Mouse (Mus musculus): Measurements from ENCODE around the gene Rplp0. TPM values are rescaled to one million over a fixed set of nuclear protein-coding genes. Genes with fewer than 3 reads are reported as not detected.
A peak's percentile ranks its signal among the peaks of the same experiment; 100 is the strongest.

The Rplp0 gene
- polyA plus RNA-seq, 1 experiment from 2014 or later: 1,673 TPM

DNA sequence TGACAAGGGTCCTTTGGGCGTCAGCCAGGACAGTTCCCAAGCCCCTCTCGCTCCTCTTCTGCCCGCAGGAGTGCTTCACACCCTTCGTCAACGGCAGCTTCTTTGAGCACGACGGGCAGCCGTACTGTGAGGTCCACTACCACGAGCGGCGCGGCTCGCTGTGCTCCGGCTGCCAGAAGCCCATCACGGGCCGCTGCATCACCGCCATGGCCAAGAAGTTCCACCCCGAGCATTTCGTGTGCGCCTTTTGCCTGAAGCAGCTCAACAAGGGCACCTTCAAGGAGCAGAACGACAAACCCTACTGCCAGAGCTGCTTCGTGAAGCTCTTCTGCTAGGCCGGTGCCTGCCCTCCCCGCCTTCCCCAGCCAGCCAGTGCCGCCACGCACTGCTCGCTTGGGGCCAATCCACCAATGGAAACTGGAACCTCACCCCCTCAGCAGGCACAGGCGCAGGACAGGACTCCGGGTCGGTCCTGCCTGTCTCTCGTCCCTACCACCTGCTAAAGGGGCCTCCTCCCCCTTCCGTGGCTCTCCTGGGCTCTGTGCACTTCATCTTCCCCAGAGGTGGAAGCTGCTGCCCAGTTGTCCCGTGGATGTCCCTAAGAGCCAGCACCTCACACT, 5.4 kb upstream of the Rplp0 start:
- no peak for ATAC-seq (ENCODE audit: low read depth)

GRCm38 (mm10) chr5:115554536-115555291, 4.6 kb upstream of the Rplp0 start:
- Histone ChIP-seq H3K4me1 (replicated peaks) (peaks cover 19% of the 10 kb centered on the region), H3K27me3 (no peaks in the 10 kb centered on the region), H3K4me3 (replicated peaks) (no peak overlapping the region), H3K9ac (no peak overlapping the region), H3K27ac (no peak overlapping the region), H3K36me3 (peaks cover 42% of the 10 kb centered on the region), H3K9me3 (replicated peaks) (no peaks in the 10 kb centered on the region), H3K4me2 (no peak overlapping the region)
- DNase-seq (no peak), ATAC-seq (ENCODE audit: low read depth) (no peak)
- 81% methylated on average over 18 of the region's 18 CpGs for WGBS (ENCODE audit: insufficient replicate concordance)

More for the DNA sequence above, 5.4 kb upstream of the Rplp0 start:
- Histone ChIP-seq H3K4me1 (replicated peaks) (peaks cover 18% of the 10 kb centered on the region), H3K4me3 (replicated peaks) (no peak overlapping the region), H3K27me3 (no peaks in the 10 kb centered on the region), H3K9me3 (replicated peaks) (no peaks in the 10 kb centered on the region), H3K27ac (no peak overlapping the region), H3K9ac (no peak overlapping the region), H3K36me3 (peaks cover 48% of the 10 kb centered on the region), H3K4me2 (no peak overlapping the region)
- 87% methylated on average over 33 of the region's 33 CpGs for WGBS (ENCODE audit: insufficient replicate concordance)
- DNase-seq: no peak

DNA sequence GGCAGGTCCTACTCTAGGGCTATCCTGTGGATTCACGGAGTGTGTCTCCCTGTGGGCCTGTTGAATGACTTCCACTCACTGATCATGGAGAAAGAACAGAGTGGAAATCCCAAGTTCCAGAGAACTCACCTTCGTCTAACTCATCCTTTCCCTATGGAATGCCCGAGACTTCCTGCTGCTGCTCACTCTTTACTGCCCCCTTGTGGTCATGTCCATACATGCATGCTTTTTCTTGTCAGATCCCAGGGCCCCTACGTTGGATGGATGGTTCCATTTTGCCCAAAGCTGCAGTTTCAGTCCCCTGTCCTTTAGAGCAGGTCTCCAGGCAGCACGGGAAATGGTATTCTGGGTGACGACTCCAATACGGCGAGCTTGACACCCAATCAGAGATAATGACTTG, 3.0 kb upstream of the Rplp0 start:
- Histone ChIP-seq H3K27me3 (no peaks in the 10 kb centered on the region), H3K4me2 (no peak overlapping the region), H3K9ac (no peak overlapping the region), H3K36me3 (peaks cover 50% of the 10 kb centered on the region), H3K9me3 (replicated peaks) (no peaks in the 10 kb centered on the region), H3K4me3 (replicated peaks) (no peak overlapping the region), H3K27ac (no peak overlapping the region), H3K4me1 (replicated peaks) (peaks cover 30% of the 10 kb centered on the region)
- DNase-seq: peak; percentile 68
- 11% methylated on average over 8 of the region's 8 CpGs for WGBS (ENCODE audit: insufficient replicate concordance)
- no peak for ATAC-seq (ENCODE audit: low read depth)

DNA sequence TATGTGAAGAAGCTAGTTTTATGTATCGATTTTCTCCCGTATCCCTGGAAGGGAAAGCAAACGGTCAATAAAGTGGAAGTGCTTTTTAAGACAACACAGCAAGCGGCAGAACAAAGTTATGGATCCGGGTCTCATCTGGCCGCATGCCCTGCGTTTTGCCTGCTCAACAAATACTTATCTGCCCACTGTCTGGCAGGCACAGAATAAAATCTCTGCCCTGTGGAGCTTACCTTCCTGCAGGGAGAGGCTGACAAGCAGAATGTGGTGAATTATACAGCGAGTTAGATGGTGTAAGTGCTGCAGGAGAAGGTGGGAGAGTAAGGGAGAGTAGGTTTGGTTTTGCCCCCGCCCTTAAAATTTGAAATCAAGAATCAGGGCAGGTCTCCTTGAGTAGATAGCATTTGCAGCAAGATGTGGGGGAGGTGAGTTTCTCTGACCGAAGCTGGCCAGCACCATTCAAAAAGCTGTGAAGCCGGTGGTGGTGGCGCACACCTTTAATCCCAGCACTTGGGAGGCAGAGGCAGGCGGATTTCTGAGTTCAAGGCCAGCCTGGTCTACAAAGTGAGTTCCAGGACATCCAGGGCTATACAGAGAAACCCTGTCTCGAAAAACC, 979 bp upstream of the Rplp0 start:
- ATAC-seq (ENCODE audit: low read depth) (no peak), DNase-seq (no peak)
- H3K9me3 ChIP-seq (replicated peaks): no peaks in the 10 kb centered on the region
- no peak overlapping the region for H3K4me2 ChIP-seq
- no peak overlapping the region for H3K4me3 ChIP-seq (replicated peaks)
- WGBS (ENCODE audit: insufficient replicate concordance): 74% methylated on average over 14 of the region's 14 CpGs
- no peaks in the 10 kb centered on the region for H3K27me3 ChIP-seq
- peaks cover 50% of the 10 kb centered on the region for H3K4me1 ChIP-seq (replicated peaks)
- no peak overlapping the region for H3K9ac ChIP-seq
- no peak overlapping the region for H3K27ac ChIP-seq
- H3K36me3 ChIP-seq: peaks cover 50% of the 10 kb centered on the region

DNA sequence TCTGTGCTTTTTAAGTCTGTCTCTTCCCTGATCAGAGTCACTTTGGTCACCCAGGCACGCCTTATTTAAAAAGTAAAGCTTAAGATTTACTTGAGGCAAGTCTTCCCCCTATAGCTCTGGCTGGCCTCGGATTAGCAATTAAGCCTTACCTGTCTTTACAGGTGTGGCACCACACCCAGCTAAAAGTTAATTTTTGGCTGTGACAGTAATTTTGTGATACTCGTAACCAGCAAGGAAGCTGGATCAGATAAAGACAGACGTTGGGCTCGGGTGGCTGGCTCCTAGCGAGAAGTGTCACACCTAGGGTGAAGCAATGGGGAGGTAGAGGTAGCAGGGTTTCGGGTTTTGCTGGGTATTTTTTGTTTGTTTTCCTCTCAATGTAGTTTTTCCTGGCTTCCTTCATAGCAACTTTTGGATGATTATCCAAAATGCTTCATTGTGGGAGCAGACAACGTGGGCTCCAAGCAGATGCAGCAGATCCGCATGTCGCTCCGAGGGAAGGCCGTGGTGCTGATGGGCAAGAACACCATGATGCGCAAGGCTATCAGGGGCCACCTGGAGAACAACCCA, 1.2 kb downstream of the Rplp0 start:
- peaks cover 67% of the 10 kb centered on the region for H3K4me1 ChIP-seq (replicated peaks)
- H3K9ac ChIP-seq: peak overlapping the region; percentile 99
- H3K9me3 ChIP-seq (replicated peaks): no peaks in the 10 kb centered on the region
- peak overlapping the region; percentile 92 for H3K4me3 ChIP-seq (replicated peaks)
- peaks cover 41% of the 10 kb centered on the region for H3K36me3 ChIP-seq
- H3K27ac ChIP-seq: peak overlapping the region; percentile 90
- 15% methylated on average over 13 of the region's 13 CpGs for WGBS (ENCODE audit: insufficient replicate concordance)
- peak overlapping the region; percentile 93 for H3K4me2 ChIP-seq
- peak; percentile 45 for DNase-seq
- no peaks in the 10 kb centered on the region for H3K27me3 ChIP-seq
- no peak for ATAC-seq (ENCODE audit: low read depth)

GRCm38 (mm10) chr5:115563771-115564585, 4.7 kb downstream of the Rplp0 start:
- Histone ChIP-seq H3K4me1 (replicated peaks) (peaks cover 81% of the 10 kb centered on the region), H3K4me2 (peak overlapping the region; percentile 93), H3K4me3 (replicated peaks) (peak overlapping the region; percentile 96), H3K36me3 (peaks cover 49% of the 10 kb centered on the region), H3K9ac (peak overlapping the region; percentile 2; the same call in 1 of the 2 replicates), H3K27me3 (no peaks in the 10 kb centered on the region), H3K9me3 (replicated peaks) (no peaks in the 10 kb centered on the region), H3K27ac (peak overlapping the region; percentile 82)
- DNase-seq (no peak), ATAC-seq (ENCODE audit: low read depth) (no peak)
- WGBS (ENCODE audit: insufficient replicate concordance): 34% methylated on average over 5 of the region's 5 CpGs

DNA sequence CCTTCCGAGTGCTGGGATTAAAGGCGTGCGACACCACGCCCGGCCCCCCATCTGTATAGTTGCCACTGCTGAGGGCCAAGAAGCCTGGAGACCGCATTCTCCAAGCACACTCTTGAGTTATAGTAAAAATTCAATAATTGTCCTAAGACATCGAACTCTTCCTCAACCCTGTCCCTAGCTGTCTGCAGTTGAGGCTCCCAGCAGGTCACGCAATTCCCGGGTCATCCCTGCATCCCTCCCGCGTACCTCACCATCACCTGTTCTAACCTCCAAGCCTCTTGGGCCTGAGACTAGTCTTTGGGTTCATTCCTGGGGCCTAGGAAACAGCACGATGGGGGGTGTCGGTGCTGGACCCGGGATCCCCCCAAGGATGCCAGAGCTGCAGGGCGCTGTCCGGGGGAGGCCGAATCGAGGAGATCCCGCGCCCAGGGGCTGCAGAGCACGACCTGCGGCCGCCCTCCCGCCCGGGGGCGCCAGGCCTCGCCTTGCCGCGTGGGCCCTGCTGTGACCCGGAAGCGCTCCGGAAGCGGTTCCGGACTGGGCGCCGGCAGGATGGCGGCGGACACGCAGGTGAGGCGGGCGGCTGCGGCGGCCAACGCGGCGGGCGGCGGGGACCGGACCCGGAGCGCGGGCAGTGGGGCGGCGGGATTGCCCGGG, 5.6 kb downstream of the Rplp0 start, which contains the start of gene Gcn1l1:
Gene Gcn1l1 (plus strand): TSS at position 518 of the 657 bp plus-strand sequence.
- WGBS (ENCODE audit: insufficient replicate concordance): 2% methylated on average over 55 of the region's 55 CpGs
- Histone ChIP-seq H3K27ac (peak within 1 kb of the TSS; percentile 82), H3K9ac (peak within 1 kb of the TSS; percentile 96), H3K9me3 (replicated peaks) (no peaks in the 10 kb centered on the region), H3K36me3 (peaks cover 49% of the 10 kb centered on the region), H3K4me3 (replicated peaks) (peak within 1 kb of the TSS; percentile 96), H3K4me2 (peak within 1 kb of the TSS; percentile 93), H3K27me3 (no peaks in the 10 kb centered on the region), H3K4me1 (replicated peaks) (peaks cover 89% of the 10 kb centered on the region)
- peak; percentile 79 for ATAC-seq (ENCODE audit: low read depth)
- peak; percentile 68 for DNase-seq

DNA sequence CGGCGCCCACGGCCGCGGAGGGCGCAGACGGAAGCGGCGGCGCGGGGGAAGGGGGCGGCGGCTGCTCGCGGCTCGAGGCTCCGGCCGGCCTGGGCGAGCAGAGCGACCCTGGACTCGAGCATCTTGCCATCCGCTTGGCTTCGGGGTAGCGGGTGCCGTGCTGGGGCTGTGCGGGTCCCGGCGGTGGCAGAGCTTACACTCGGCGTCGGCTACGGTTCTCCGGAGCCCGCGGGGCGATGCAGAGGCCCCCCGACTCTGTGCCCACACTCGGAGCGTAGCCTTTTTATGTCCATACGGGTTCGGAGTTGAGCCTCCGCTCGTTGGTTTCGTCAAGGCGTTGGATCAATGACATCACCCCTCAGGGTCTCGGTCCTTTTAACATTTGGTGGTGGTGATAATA, 6.1 kb downstream of the Rplp0 start:
- H3K27ac ChIP-seq: peak overlapping the region; percentile 82
- no peaks in the 10 kb centered on the region for H3K9me3 ChIP-seq (replicated peaks)
- WGBS (ENCODE audit: insufficient replicate concordance): 1% methylated on average over 37 of the region's 46 CpGs
- ATAC-seq (ENCODE audit: low read depth) (peak; percentile 11), DNase-seq (no peak)
- H3K4me2 ChIP-seq: peak overlapping the region; percentile 93
- peak overlapping the region; percentile 96 for H3K9ac ChIP-seq
- H3K4me1 ChIP-seq (replicated peaks): peaks cover 89% of the 10 kb centered on the region
- H3K36me3 ChIP-seq: peaks cover 47% of the 10 kb centered on the region
- no peaks in the 10 kb centered on the region for H3K27me3 ChIP-seq
- peak overlapping the region; percentile 96 for H3K4me3 ChIP-seq (replicated peaks)

DNA sequence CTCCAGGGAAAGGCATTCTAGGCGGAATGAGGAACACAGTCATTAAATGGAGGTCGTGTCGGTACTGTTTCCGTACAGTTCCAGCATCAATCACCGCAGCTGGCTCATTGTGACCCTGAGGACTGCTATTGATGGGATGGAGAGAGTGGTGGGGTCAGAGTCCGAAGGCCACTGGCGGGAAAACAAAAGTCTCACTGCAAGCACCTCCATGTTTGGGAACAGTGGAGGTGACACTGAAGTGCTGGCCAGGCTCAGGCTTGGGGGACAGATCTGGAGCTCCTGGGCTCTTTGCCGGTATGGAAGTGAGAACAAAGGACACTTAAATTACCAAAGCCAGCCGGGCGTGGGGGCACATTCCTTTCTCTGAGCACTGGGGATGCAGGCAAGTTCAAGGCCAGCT, 9.4 kb downstream of the Rplp0 start:
- peaks cover 46% of the 10 kb centered on the region for H3K36me3 ChIP-seq
- H3K4me1 ChIP-seq (replicated peaks): peaks cover 60% of the 10 kb centered on the region
- no peak overlapping the region for H3K9ac ChIP-seq
- no peak overlapping the region for H3K4me3 ChIP-seq (replicated peaks)
- H3K4me2 ChIP-seq: no peak overlapping the region
- WGBS (ENCODE audit: insufficient replicate concordance): 69% methylated on average over 10 of the region's 10 CpGs
- peak overlapping the region; percentile 65 for H3K27ac ChIP-seq
- no peaks in the 10 kb centered on the region for H3K9me3 ChIP-seq (replicated peaks)
- DNase-seq: no peak
- no peak for ATAC-seq (ENCODE audit: low read depth)
- H3K27me3 ChIP-seq: no peaks in the 10 kb centered on the region

DNA sequence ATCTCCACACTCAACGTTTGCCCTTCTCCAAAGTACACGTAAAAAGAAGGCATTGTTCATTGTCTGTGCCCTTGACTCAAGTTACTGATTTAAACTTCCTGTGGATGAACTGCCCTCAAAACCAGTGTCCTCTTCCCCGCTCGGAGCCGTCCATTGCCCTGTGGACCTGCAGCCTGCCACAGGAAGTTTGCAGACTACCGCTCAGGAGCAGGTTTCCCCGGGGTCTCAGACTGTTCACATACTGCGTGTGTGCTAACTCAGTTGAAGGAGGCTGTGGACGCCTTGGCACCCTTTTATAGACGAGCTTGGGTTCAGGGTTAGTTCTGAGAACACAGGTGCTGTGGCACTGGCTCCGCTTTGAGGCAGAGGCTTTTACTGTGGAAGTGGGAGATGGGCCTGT, 10.0 kb downstream of the Rplp0 start:
- Histone ChIP-seq H3K9ac (no peak overlapping the region), H3K9me3 (replicated peaks) (no peaks in the 10 kb centered on the region), H3K4me3 (replicated peaks) (no peak overlapping the region), H3K27ac (peak overlapping the region; percentile 65), H3K4me1 (replicated peaks) (peaks cover 54% of the 10 kb centered on the region), H3K4me2 (no peak overlapping the region), H3K27me3 (no peaks in the 10 kb centered on the region), H3K36me3 (peaks cover 46% of the 10 kb centered on the region)
- ATAC-seq (ENCODE audit: low read depth): no peak
- 64% methylated on average over 11 of the region's 11 CpGs for WGBS (ENCODE audit: insufficient replicate concordance)
- DNase-seq: no peak
